Mouse (Mus musculus): ENCODE results near the gene Abcf1.
"Not testable (repeated sequence)": the region's sequence is repeated elsewhere in the genome, so short reads cannot be mapped to it uniquely, and the experiment has no call there.

Abcf1 gene

GRCm38 (mm10) chr17:35969418-35970389 is at the start of gene Abcf1:
TSS of gene Abcf1 (minus strand) at chr17:35969761.
- DNase-seq (ENCODE audit: low spot score) = peak; percentile 99

- no peak for DNase-seq (ENCODE audit: low spot score)
Measured at GRCm38 (mm10) chr17:36018979-36019378, 49.4 kb upstream of the Abcf1 start.

GRCm38 (mm10) chr17:36017046-36017445 is 47.5 kb upstream of the Abcf1 start:
- DNase-seq (ENCODE audit: low spot score) = no peak

GRCm38 (mm10) chr17:36014977-36015376 is 45.4 kb upstream of the Abcf1 start:
- DNase-seq (ENCODE audit: low spot score) = no peak

GRCm38 (mm10) chr17:36004409-36004808 is 34.8 kb upstream of the Abcf1 start:
- DNase-seq (ENCODE audit: low spot score) = not testable (repeated sequence)

GRCm38 (mm10) chr17:36003331-36003730 is 33.8 kb upstream of the Abcf1 start:
- no peak for DNase-seq (ENCODE audit: low spot score)

- no peak for DNase-seq (ENCODE audit: low spot score)
Measured at GRCm38 (mm10) chr17:36001966-36002365, 32.4 kb upstream of the Abcf1 start.

- DNase-seq (ENCODE audit: low spot score) = no peak
Measured at GRCm38 (mm10) chr17:36001121-36001897, 31.7 kb upstream of the Abcf1 start.

GRCm38 (mm10) chr17:36000349-36000748 is 30.8 kb upstream of the Abcf1 start:
- no peak for DNase-seq (ENCODE audit: low spot score)

GRCm38 (mm10) chr17:35999356-35999755 is 29.8 kb upstream of the Abcf1 start:
- DNase-seq (ENCODE audit: low spot score) = no peak

- DNase-seq (ENCODE audit: low spot score) = no peak
Measured at GRCm38 (mm10) chr17:35998545-35999305, 29.2 kb upstream of the Abcf1 start.

- no peak for DNase-seq (ENCODE audit: low spot score)
Measured at GRCm38 (mm10) chr17:35997713-35998510, 28.4 kb upstream of the Abcf1 start.

GRCm38 (mm10) chr17:35996949-35997348 is 27.4 kb upstream of the Abcf1 start:
- DNase-seq (ENCODE audit: low spot score) = peak; percentile 93

- DNase-seq (ENCODE audit: low spot score) = no peak
Measured at GRCm38 (mm10) chr17:35994879-35995240, 25.3 kb upstream of the Abcf1 start.

- peak; percentile 64 for DNase-seq (ENCODE audit: low spot score)
Measured at GRCm38 (mm10) chr17:35994175-35994878, 24.8 kb upstream of the Abcf1 start.

- peak; percentile 82 for DNase-seq (ENCODE audit: low spot score)
Measured at GRCm38 (mm10) chr17:35993675-35994074, 24.1 kb upstream of the Abcf1 start.

- no peak for DNase-seq (ENCODE audit: low spot score)
Measured at GRCm38 (mm10) chr17:35991781-35992180, 22.2 kb upstream of the Abcf1 start.

- no peak for DNase-seq (ENCODE audit: low spot score)
Measured at GRCm38 (mm10) chr17:35981776-35982175, 12.2 kb upstream of the Abcf1 start.

GRCm38 (mm10) chr17:35980363-35980754 is 10.8 kb upstream of the Abcf1 start:
- peak; percentile 44 for DNase-seq (ENCODE audit: low spot score)
